Mouse (Mus musculus): ENCODE measurements at regions not wholly inside any gene's neighbourhood (a gene's known extent, or its start where the extent isn't known, plus 50 kb on each side); places are given as distances from the start of the nearest gene placed in this dataset.

DNA sequence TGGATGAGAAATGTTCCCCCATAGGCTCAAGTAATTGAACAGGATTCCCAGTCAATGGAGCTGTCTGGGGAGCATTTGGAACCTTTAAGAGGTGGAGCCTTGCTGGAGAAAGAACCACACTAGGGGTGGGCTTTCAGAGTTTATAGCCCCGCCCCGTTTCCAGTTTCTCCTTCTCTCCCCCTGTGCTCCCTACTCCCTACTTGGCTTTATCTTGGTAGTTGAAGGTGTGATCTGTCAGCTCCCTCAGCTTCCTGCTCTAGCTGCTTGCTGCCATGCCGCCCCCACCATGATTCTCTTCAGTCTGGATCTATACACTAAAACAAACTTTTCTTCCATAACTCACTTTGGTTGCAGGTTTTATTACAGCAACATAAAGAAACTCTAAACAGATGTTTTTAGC lies 59.5 kb upstream of the Pabpc6 start:
- TF ChIP-seq GATA4 (IDR thresholded peaks at IDR 0.05; ENCODE audit: insufficient replicate concordance, low read length): no peak

DNA sequence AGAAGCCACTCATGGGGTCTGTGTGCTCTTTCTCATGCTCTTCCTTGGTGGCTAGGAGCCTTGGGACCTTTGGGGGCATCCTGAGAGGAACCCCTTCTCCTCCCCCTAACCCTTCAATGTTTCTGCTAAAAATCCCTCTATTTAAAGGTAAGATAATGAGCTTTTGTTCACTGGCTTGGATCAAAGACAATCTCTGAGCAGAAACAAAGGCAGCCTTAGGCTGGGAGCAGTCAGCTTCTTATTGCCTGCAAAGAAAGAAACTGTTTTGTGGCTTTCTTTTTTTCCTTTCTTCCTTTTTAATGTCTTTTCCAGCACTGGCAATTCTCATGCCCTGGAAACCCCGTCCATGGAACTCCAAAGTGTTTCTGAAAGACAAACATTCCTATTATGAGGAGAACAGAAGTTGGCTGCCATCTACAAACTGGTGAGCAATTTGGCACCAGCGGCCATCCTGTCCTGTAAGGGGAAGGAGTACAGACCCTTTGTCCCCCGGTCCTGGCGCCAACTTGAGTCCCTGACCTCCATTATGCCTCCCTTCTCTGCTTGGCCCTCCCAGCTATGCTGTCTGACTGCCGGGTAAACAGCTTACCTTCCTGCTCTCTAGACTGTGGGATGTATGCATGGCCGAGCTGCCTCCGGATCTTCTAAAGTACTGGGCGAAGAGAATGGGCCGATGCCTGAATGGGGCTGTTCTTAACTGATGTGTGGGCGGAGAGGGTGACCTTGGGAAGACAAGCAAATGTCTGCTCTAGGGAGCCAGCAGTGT lies 56.4 kb upstream of the Pabpc6 start:
- no peak for TF ChIP-seq GATA4 (IDR thresholded peaks at IDR 0.05; ENCODE audit: insufficient replicate concordance, low read length)

DNA sequence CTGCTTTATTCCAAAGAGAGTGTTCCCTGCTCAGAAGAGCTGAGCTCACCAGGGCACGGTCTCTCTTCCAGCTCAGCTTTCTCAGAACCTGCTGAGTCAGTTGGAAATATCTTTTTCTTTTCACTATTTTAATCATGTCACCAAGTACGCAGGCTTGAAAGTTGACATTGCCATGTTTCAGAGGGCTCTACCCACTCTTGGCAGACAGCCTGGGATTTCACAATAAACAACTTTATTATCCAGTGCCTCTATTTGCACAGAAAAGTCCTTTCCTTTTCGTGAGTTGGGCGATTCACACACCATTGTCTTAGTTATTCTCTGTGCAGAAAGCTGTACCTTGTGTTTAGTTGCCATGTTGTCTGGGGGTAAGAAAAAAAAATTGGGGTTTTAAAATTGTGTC lies 54.0 kb upstream of the Pabpc6 start:
- TF ChIP-seq GATA4 (IDR thresholded peaks at IDR 0.05; ENCODE audit: insufficient replicate concordance, low read length): no peak

DNA sequence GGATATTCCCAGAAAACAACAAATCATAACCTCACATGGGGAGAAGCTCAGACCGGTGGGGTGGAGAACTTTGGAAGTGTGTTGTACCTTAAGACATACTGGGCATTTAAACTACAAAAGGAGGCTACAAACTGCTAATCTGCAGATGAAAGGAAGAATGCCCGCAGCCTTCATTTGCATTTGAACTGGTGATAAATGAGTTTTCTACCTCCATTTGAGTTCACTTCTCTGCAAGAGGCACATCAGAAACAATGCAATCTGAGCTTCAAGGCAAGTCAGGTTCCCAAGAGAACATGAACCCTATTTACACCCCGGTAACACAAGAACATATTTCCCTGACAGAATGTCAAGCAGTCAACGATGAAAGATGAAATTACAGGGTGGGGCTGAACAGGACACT lies 53.2 kb upstream of the Pabpc6 start:
- no peak for TF ChIP-seq GATA4 (IDR thresholded peaks at IDR 0.05; ENCODE audit: insufficient replicate concordance, low read length)

All from liver, adult (tissue).